Mouse (Mus musculus) midbrain, postnatal 0 days (tissue): Measurements from ENCODE around the gene Gm49378. TPM values are rescaled to one million over a fixed set of nuclear protein-coding genes. Genes with fewer than 3 reads are reported as not detected.

Source experiments
- ATAC-seq: fragments of 200-750 bp; cut with Nextera tagmentation; 2 replicates; pipeline ENCODE4 v1.8.0; 2017; ENCODE audit warnings: moderate number of reproducible peaks, mild to moderate bottlenecking, moderate TSS enrichment, moderate library complexity; ENCODE audit not compliant: low FRiP score
- DNase-seq: peaks from one replicate; pipeline ENCODE4 v3.0.0-alpha.2; 2015; ENCODE audit warnings: low spot score
- H3K27ac ChIP-seq: fragments of 300-500 bp; sonication (generic); 2 replicates; pipeline ENCODE4 v1.5.1; 2014; ENCODE audit warnings: low read depth, mild to moderate bottlenecking, low read length, mixed read lengths
- H3K27me3 ChIP-seq: fragments of 300-500 bp; sonication (generic); 2 replicates; pipeline ENCODE4 v1.6.1; 2014; ENCODE audit warnings: low read length, control low read depth, mixed read lengths; ENCODE audit not compliant: insufficient read depth
- H3K36me3 ChIP-seq: fragments of 300-500 bp; sonication (generic); 2 replicates; pipeline ENCODE4 v1.6.1; 2014; ENCODE audit warnings: low read length, control low read depth, mixed read lengths; ENCODE audit not compliant: insufficient read depth
- H3K4me1 ChIP-seq: fragments of 300-500 bp; sonication (generic); 2 replicates; pipeline ENCODE4 v1.6.1; 2014; ENCODE audit warnings: mild to moderate bottlenecking, control low read depth, antibody characterized with exemption, low read length, mixed read lengths; ENCODE audit not compliant: insufficient read depth
- H3K4me2 ChIP-seq: fragments of 300-500 bp; sonication (generic); 2 replicates; pipeline ENCODE4 v1.6.1; 2014; ENCODE audit warnings: low read depth, mild to moderate bottlenecking, low read length, mixed read lengths; ENCODE audit not compliant: poor library complexity, severe bottlenecking
- H3K4me3 ChIP-seq: fragments of 300-500 bp; sonication (generic); 2 replicates; pipeline ENCODE4 v1.5.1; 2014; ENCODE audit warnings: low read depth, mild to moderate bottlenecking, low read length, moderate library complexity
- H3K9ac ChIP-seq: fragments of 300-500 bp; sonication (generic); replicated peaks from 2 replicates; pipeline ENCODE4 v1.6.1; 2014; ENCODE audit warnings: mild to moderate bottlenecking, low read length, moderate library complexity, mixed read lengths; ENCODE audit not compliant: poor library complexity, severe bottlenecking
- H3K9me3 ChIP-seq: fragments of 300-500 bp; sonication (generic); 2 replicates; pipeline ENCODE4 v1.6.1; 2016; ENCODE audit warnings: low read length, control low read depth
- CTCF ChIP-seq: IDR thresholded peaks from 2 replicates; pipeline ENCODE4 v1.5.1; 2016; ENCODE audit warnings: antibody characterized with exemption, mild to moderate bottlenecking
- WGBS: fragments of 180-500 bp; shearing (Covaris S2); extraction: QIAGEN DNeasy Blood & Tissue Kit; methylation state at CpG from one replicate; pipeline ENCODE4 v1.1.7; 2014; 5-methylcytosine and 5-hydroxymethylcytosine counted together
- polyA plus RNA-seq: library from polyadenylated mRNA; unstranded; fragments of >200 nt; fragmentation: Nextera tagmentation; extraction: Ambion mirVana; gene quantifications from 2 replicates; pipeline ENCODE4 v1.2.1, GENCODE M21; 2015
- total RNA-seq: library from RNA; depleted of rRNA; stranded (reverse); fragments of >200 nt; gene quantifications from 2 replicates; pipeline ENCODE4 v1.2.3, GENCODE M21; 2014

Gene Gm49378
- total and polyA plus RNA-seq, 2 experiments from 2014 or later: 2.8 to 6.7 TPM

GRCm38 (mm10) chr14:55591331-55591891, 46.3 kb downstream of the Gm49378 start, which contains the start of gene Rnf31:
Gene Rnf31, plus strand, starts transcription at chr14:55591708.
- no peaks in the 10 kb centered on the region for H3K9me3 ChIP-seq
- H3K4me3 ChIP-seq: peak within 1 kb of the TSS; percentile 80
- H3K36me3 ChIP-seq: peaks cover 32% of the 10 kb centered on the region
- H3K27ac ChIP-seq: peak within 1 kb of the TSS; percentile 84
- H3K9ac ChIP-seq: peak within 1 kb of the TSS; percentile 83
- H3K27me3 ChIP-seq: no peaks in the 10 kb centered on the region
- H3K4me2 ChIP-seq: peak within 1 kb of the TSS; percentile 94
- 0% methylated on average over 33 of the region's 33 CpGs for WGBS
- peak; percentile 92 for ATAC-seq
- no peak for TF ChIP-seq CTCF
- peak; percentile 96 for DNase-seq
- peaks cover 9% of the 10 kb centered on the region; the same call in 1 of the 2 replicates for H3K4me1 ChIP-seq

- DNase-seq (peak; percentile 98), ATAC-seq (peak; percentile 94)
- H3K4me3 ChIP-seq: peak within 1 kb of the TSS; percentile 80
- H3K27me3 ChIP-seq: no peaks in the 10 kb centered on the region
- peak within 1 kb of the TSS; percentile 84 for H3K27ac ChIP-seq
- peak; percentile 25; the same call in 1 of the 2 replicates for TF ChIP-seq CTCF
- H3K36me3 ChIP-seq: peaks cover 27% of the 10 kb centered on the region
- peaks cover 9% of the 10 kb centered on the region; the same call in 1 of the 2 replicates for H3K4me1 ChIP-seq
- H3K9me3 ChIP-seq: no peaks in the 10 kb centered on the region
- H3K4me2 ChIP-seq: peak within 1 kb of the TSS; percentile 94
- H3K9ac ChIP-seq: peak within 1 kb of the TSS; percentile 83
- 1% methylated on average over 22 of the region's 22 CpGs for WGBS
Observed at GRCm38 (mm10) chr14:55590748-55591330, 46.9 kb downstream of the Gm49378 start, which contains the start of gene Psme2. Gene Psme2, minus strand, starts transcription at chr14:55591113.

- Histone ChIP-seq H3K9ac (peak overlapping the region; percentile 83), H3K27me3 (no peaks in the 10 kb centered on the region), H3K9me3 (no peaks in the 10 kb centered on the region), H3K4me3 (peak overlapping the region; percentile 80), H3K27ac (0 out of 2 replicates have a peak overlapping the region, but pooled peaks have one; percentile 84), H3K4me2 (peak overlapping the region; percentile 94), H3K4me1 (peaks cover 9% of the 10 kb centered on the region; the same call in 1 of the 2 replicates), H3K36me3 (peaks cover 17% of the 10 kb centered on the region)
- ATAC-seq: no peak
- no peak for DNase-seq
- no peak for TF ChIP-seq CTCF
- 89% methylated on average over 11 of the region's 11 CpGs for WGBS
Observed at GRCm38 (mm10) chr14:55589771-55590448, 47.8 kb downstream of the Gm49378 start.

GRCm38 (mm10) chr14:55589271-55589670, 48.4 kb downstream of the Gm49378 start:
- Histone ChIP-seq H3K27ac (no peak overlapping the region), H3K27me3 (no peaks in the 10 kb centered on the region), H3K9ac (no peak overlapping the region), H3K9me3 (no peaks in the 10 kb centered on the region), H3K4me3 (no peak overlapping the region), H3K36me3 (peaks cover 11% of the 10 kb centered on the region), H3K4me2 (no peak overlapping the region), H3K4me1 (peaks cover 9% of the 10 kb centered on the region; the same call in 1 of the 2 replicates)
- TF ChIP-seq CTCF: no peak
- 90% methylated on average over 5 of the region's 5 CpGs for WGBS
- ATAC-seq: no peak
- no peak for DNase-seq

- no peak for ATAC-seq
- 91% methylated on average over 2 of the region's 2 CpGs for WGBS
- Histone ChIP-seq H3K9ac (no peak overlapping the region), H3K9me3 (no peaks in the 10 kb centered on the region), H3K4me1 (no peaks in the 10 kb centered on the region), H3K27me3 (no peaks in the 10 kb centered on the region), H3K27ac (no peak overlapping the region), H3K4me3 (no peak overlapping the region), H3K36me3 (peaks cover 13% of the 10 kb centered on the region), H3K4me2 (no peak overlapping the region)
- TF ChIP-seq CTCF: peak; percentile 32
- no peak for DNase-seq
Observed at GRCm38 (mm10) chr14:55586149-55586548, 51.5 kb downstream of the Gm49378 start.
